31 mouse cellular contexts compared by ENCODE assay signal in the genomic region with DNA sequence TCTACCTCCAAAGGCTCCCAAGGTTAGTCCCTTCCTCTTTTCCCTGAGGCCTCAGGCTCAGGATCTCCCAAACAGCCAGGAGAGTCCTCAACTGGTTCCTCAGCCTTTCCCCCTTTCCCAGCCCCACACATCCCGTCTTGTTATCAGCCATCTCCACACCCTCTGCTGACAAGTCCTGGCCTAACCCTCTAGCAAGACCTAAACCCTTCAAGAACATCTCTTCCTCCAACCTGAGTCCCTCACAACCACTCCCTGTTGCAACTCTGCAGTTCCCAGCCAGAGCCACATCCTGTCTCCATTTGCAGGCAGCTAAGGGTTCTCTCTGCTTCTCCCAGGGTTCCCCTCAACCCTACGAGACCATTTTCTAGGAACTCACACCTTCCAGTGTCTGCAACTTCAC. TPM values are rescaled to one million over a fixed set of nuclear protein-coding genes. Genes with fewer than 3 reads are reported as not detected.
A peak's percentile ranks its signal among the peaks of the same experiment; 100 is the strongest.
DNase-seq lines count a peak whose midpoint lies in the region; ATAC-seq and TF ChIP-seq lines count a peak whose summit lies in the region.
"Had no signal": no experiment of that assay in that cellular context is flagged by ENCODE, and none has a peak within 500 bp of the region (broad histone marks: within the 10 kb centered on the region; RNA-seq: fewer than 3 reads in every experiment).

No protein-coding gene starts in this region.

- no peak for DNase-seq in liver, embryonic 11.5 days (ENCODE audit: low spot score)
- no peak for DNase-seq in liver, postnatal 0 days
- DNase-seq in urinary bladder, postnatal 14 days (ENCODE audit: low spot score): peak; percentile 23
- DNase-seq in urinary bladder, postnatal 10 days (ENCODE audit: low spot score): no peak
- no peak for DNase-seq in liver, embryonic 13.5 days
- DNase-seq in adrenal gland, adult 18-20 months (ENCODE audit: low spot score in 2 of 2): no peak
- DNase-seq in adrenal gland, adult 2 months: no peak
- DNase-seq: adrenal gland, postnatal 10 days; adrenal gland, postnatal 25 days; B cell, adult 2 months; cerebellum, adult 11 months; cerebellum, adult 18-20 months; cerebellum, adult 8-10 months; cerebellum, adult 9-11 months; cerebellum, postnatal 14 days; cerebellum, postnatal 36 days; embryo, embryonic 11 days had no signal

- TF ChIP-seq EP300 in liver, postnatal 0 days (IDR thresholded peaks at IDR 0.05; ENCODE audit: low read depth): no peak

- no peaks in the 10 kb centered on the region for H3K36me3 ChIP-seq in liver, embryonic 11.5 days (ENCODE audit: control insufficient read depth, insufficient read depth, low read length)
- H3K36me3 ChIP-seq in liver, postnatal 0 days (replicated peaks; ENCODE audit: insufficient read depth, low read length): no peaks in the 10 kb centered on the region
- no peaks in the 10 kb centered on the region for H3K36me3 ChIP-seq in liver, embryonic 13.5 days
- H3K36me3 ChIP-seq: embryonic facial prominence, embryonic 13.5 days; embryonic facial prominence, embryonic 15.5 days; forebrain, embryonic 10.5 days; forebrain, embryonic 12.5 days; G1E had no signal

- WGBS in liver, embryonic 11.5 days: 43% methylated on average over 2 of the region's 2 CpGs
- 30% methylated on average over 2 of the region's 2 CpGs for WGBS in liver, postnatal 0 days (ENCODE audit: insufficient replicate concordance)
- 15% methylated on average over 2 of the region's 2 CpGs for WGBS in liver, embryonic 13.5 days (ENCODE audit: insufficient replicate concordance)

- H3K4me3 ChIP-seq in liver, embryonic 11.5 days (ENCODE audit: low read depth, low read length): no peak overlapping the region
- H3K4me3 ChIP-seq in liver, postnatal 0 days (ENCODE audit: low read depth, low read length): no peak overlapping the region
- no peak overlapping the region for H3K4me3 ChIP-seq in liver, embryonic 13.5 days (replicated peaks)
- H3K4me3 ChIP-seq: embryonic facial prominence, embryonic 13.5 days; embryonic facial prominence, embryonic 15.5 days; erythroblast, embryonic 14.5 days; forebrain, embryonic 10.5 days; forebrain, embryonic 12.5 days had no signal

- H3K27me3 ChIP-seq in liver, embryonic 11.5 days (replicated peaks; ENCODE audit: control insufficient read depth, insufficient read depth, low read length): no peaks in the 10 kb centered on the region
- H3K27me3 ChIP-seq in liver, postnatal 0 days (ENCODE audit: insufficient read depth, low read length): no peaks in the 10 kb centered on the region
- H3K27me3 ChIP-seq in liver, embryonic 13.5 days: no peaks in the 10 kb centered on the region
- H3K27me3 ChIP-seq: embryonic facial prominence, embryonic 13.5 days; embryonic facial prominence, embryonic 15.5 days; forebrain, embryonic 12.5 days had no signal

- H3K9me3 ChIP-seq in liver, embryonic 11.5 days (ENCODE audit: control insufficient read depth, low read length): no peaks in the 10 kb centered on the region
- H3K9me3 ChIP-seq in liver, postnatal 0 days (ENCODE audit: low read length): no peaks in the 10 kb centered on the region
- H3K9me3 ChIP-seq in liver, embryonic 13.5 days (replicated peaks): no peaks in the 10 kb centered on the region
- H3K9me3 ChIP-seq: embryonic facial prominence, embryonic 13.5 days; embryonic facial prominence, embryonic 15.5 days; forebrain, embryonic 10.5 days; forebrain, embryonic 12.5 days; G1E had no signal

- H3K4me1 ChIP-seq in liver, embryonic 11.5 days (replicated peaks; ENCODE audit: control insufficient read depth, insufficient read depth, low read length): peaks cover 16% of the 10 kb centered on the region
- peaks cover 10% of the 10 kb centered on the region for H3K4me1 ChIP-seq in liver, postnatal 0 days (ENCODE audit: insufficient read depth)
- H3K4me1 ChIP-seq in liver, embryonic 13.5 days (replicated peaks): peaks cover 32% of the 10 kb centered on the region
- H3K4me1 ChIP-seq: embryonic facial prominence, embryonic 15.5 days; forebrain, embryonic 12.5 days had no signal

- no peak overlapping the region for H3K9ac ChIP-seq in liver, embryonic 11.5 days (ENCODE audit: low read depth, low read length)
- H3K9ac ChIP-seq in liver, postnatal 0 days (replicated peaks): no peak overlapping the region
- no peak overlapping the region for H3K9ac ChIP-seq in liver, embryonic 13.5 days
- H3K9ac ChIP-seq: embryonic facial prominence, embryonic 13.5 days; embryonic facial prominence, embryonic 15.5 days; forebrain, embryonic 12.5 days had no signal

- ATAC-seq in liver, embryonic 11.5 days (replicated peaks; ENCODE audit: low FRiP score): 0 out of 2 replicates have a peak, but pooled peaks have one; percentile 19
- no peak for ATAC-seq in liver, postnatal 0 days
- 0 out of 2 replicates have a peak, but pooled peaks have one; percentile 30 for ATAC-seq in liver, embryonic 13.5 days (ENCODE audit: low read depth)
- ATAC-seq in megakaryocyte progenitor cell, adult 5-6 weeks (replicated peaks; ENCODE audit: poor library complexity): peak; percentile 9; the same call in 1 of the 2 replicates
- ATAC-seq: CD4-positive, CD25-positive, alpha-beta regulatory T cell, adult 4 months; forebrain, embryonic 14.5 days; forebrain, embryonic 16.5 days had no signal

- H3K4me2 ChIP-seq in liver, embryonic 11.5 days: no peak overlapping the region
- H3K4me2 ChIP-seq in liver, postnatal 0 days (ENCODE audit: low read depth, low read length): no peak overlapping the region
- no peak overlapping the region for H3K4me2 ChIP-seq in liver, embryonic 13.5 days
- H3K4me2 ChIP-seq: embryonic facial prominence, embryonic 13.5 days; embryonic facial prominence, embryonic 15.5 days; forebrain, embryonic 12.5 days had no signal

- no peak for TF ChIP-seq CTCF in liver, postnatal 0 days (IDR thresholded peaks at IDR 0.05; ENCODE audit: low read depth)

- H3K27ac ChIP-seq in liver, embryonic 11.5 days (ENCODE audit: low read depth, low read length): no peak overlapping the region
- no peak overlapping the region for H3K27ac ChIP-seq in liver, postnatal 0 days (ENCODE audit: low read depth)
- no peak overlapping the region for H3K27ac ChIP-seq in liver, embryonic 13.5 days
- H3K27ac ChIP-seq: embryonic facial prominence, embryonic 13.5 days; embryonic facial prominence, embryonic 15.5 days; forebrain, embryonic 10.5 days; forebrain, embryonic 12.5 days had no signal

RNA-seq across cellular contexts. Expression of a gene that starts 9.2 kb away (rescaled TPM):
- polyA plus RNA-seq in liver, embryonic 11.5 days (2014; fragmentation: Nextera tagmentation; extraction: Ambion mirVana): 39.8 and 42.5 TPM in 2 replicates
- 7.5 and 7.8 TPM in 2 replicates for polyA plus RNA-seq in liver, postnatal 0 days (2015; fragmentation: Nextera tagmentation; extraction: Ambion mirVana)
- 16.7 and 18.8 TPM in 2 replicates for polyA plus RNA-seq in liver, embryonic 13.5 days (2015; fragmentation: Nextera tagmentation; extraction: Ambion mirVana)
- 28.8 and 33.8 TPM in 2 replicates for total RNA-seq in megakaryocyte progenitor cell, adult 5-6 weeks (2015)
- total RNA-seq in megakaryocyte progenitor cell, adult 5-6 weeks (2017): 46.3 and 55.2 TPM in 2 replicates
- 10 to 100 TPM; 10.9 to 14.1 TPM for total RNA-seq in adrenal gland, adult 18-20 months (2021)
- 10 to 100 TPM; 11.4 to 13.3 TPM for total RNA-seq in adrenal gland, adult 2 months (2021)
- polyA plus RNA-seq in adrenal gland, adult 2 months (2012; rRNA removed): 4.3 TPM in 2 replicates

RNA-seq across cellular contexts. Expression of a gene that starts 16.8 kb away (rescaled TPM):
- polyA plus RNA-seq in liver, embryonic 11.5 days (2014; fragmentation: Nextera tagmentation; extraction: Ambion mirVana): 13.5 and 15.8 TPM in 2 replicates
- 659 and 684 TPM in 2 replicates for polyA plus RNA-seq in liver, postnatal 0 days (2015; fragmentation: Nextera tagmentation; extraction: Ambion mirVana)
- 39.6 and 41.2 TPM in 2 replicates for polyA plus RNA-seq in liver, embryonic 13.5 days (2015; fragmentation: Nextera tagmentation; extraction: Ambion mirVana)
- total RNA-seq in megakaryocyte progenitor cell, adult 5-6 weeks (2015): 257 and 482 TPM in 2 replicates
- 178 and 390 TPM in 2 replicates for total RNA-seq in megakaryocyte progenitor cell, adult 5-6 weeks (2017)
- under 1 TPM in 1 of 2 experiments, not detected in 1; 0.70 TPM for total RNA-seq in adrenal gland, adult 18-20 months (2021)
- total RNA-seq in adrenal gland, adult 2 months (2021): under 1 TPM; 0.52 to 0.69 TPM
- 0.71 TPM in 1 of 2 replicates, not detected in the other for polyA plus RNA-seq in adrenal gland, adult 2 months (2012; rRNA removed)
- total RNA-seq: adrenal gland, postnatal 25 days; CH12.LX; G1E had no signal
- polyA plus RNA-seq: CD4-positive, CD25-positive, alpha-beta regulatory T cell, adult 4 months; forebrain, embryonic 10.5 days; forebrain, embryonic 14.5 days; forebrain, embryonic 16.5 days had no signal

RNA-seq across cellular contexts. Expression of a gene that starts 33.7 kb away (rescaled TPM):
- polyA plus RNA-seq in liver, embryonic 11.5 days (2014; fragmentation: Nextera tagmentation; extraction: Ambion mirVana): 91.1 and 94.6 TPM in 2 replicates
- polyA plus RNA-seq in liver, postnatal 0 days (2015; fragmentation: Nextera tagmentation; extraction: Ambion mirVana): 30.6 and 30.7 TPM in 2 replicates
- 55.1 and 58.0 TPM in 2 replicates for polyA plus RNA-seq in liver, embryonic 13.5 days (2015; fragmentation: Nextera tagmentation; extraction: Ambion mirVana)
- 60.6 and 62.4 TPM in 2 replicates for total RNA-seq in megakaryocyte progenitor cell, adult 5-6 weeks (2015)
- total RNA-seq in megakaryocyte progenitor cell, adult 5-6 weeks (2017): 40.7 and 45.1 TPM in 2 replicates
- 10 to 100 TPM; 14.7 to 15.5 TPM for total RNA-seq in adrenal gland, adult 18-20 months (2021)
- total RNA-seq in adrenal gland, adult 2 months (2021): 10 to 100 TPM; 19.0 to 20.7 TPM
- polyA plus RNA-seq in adrenal gland, adult 2 months (2012; rRNA removed): 9.3 and 10.9 TPM in 2 replicates

RNA-seq across cellular contexts. Expression of a gene that starts 54.1 kb away (rescaled TPM):
- polyA plus RNA-seq in liver, embryonic 11.5 days (2014; fragmentation: Nextera tagmentation; extraction: Ambion mirVana): not detected in 2 replicates
- polyA plus RNA-seq in liver, postnatal 0 days (2015; fragmentation: Nextera tagmentation; extraction: Ambion mirVana): not detected in 2 replicates
- not detected in 2 replicates for polyA plus RNA-seq in liver, embryonic 13.5 days (2015; fragmentation: Nextera tagmentation; extraction: Ambion mirVana)
- total RNA-seq in megakaryocyte progenitor cell, adult 5-6 weeks (2015): not detected in 2 replicates
- total RNA-seq in megakaryocyte progenitor cell, adult 5-6 weeks (2017): not detected in 2 replicates
- 10 to 100 TPM; 18.1 to 18.5 TPM for total RNA-seq in adrenal gland, adult 18-20 months (2021)
- 10 to 100 TPM; 15.2 to 33.6 TPM for total RNA-seq in adrenal gland, adult 2 months (2021)
- polyA plus RNA-seq in adrenal gland, adult 2 months (2012; rRNA removed): not detected in 2 replicates
- total RNA-seq: CH12.LX; common myeloid progenitor, adult 5-6 weeks had no signal
- polyA plus RNA-seq: brain, embryonic 14.5 days; CD4-positive, CD25-positive, alpha-beta regulatory T cell, adult 4 months; embryonic facial prominence, embryonic 11.5 days; embryonic facial prominence, embryonic 13.5 days; erythroblast, embryonic 14.5 days; forebrain, embryonic 10.5 days; forebrain, embryonic 12.5 days; forebrain, embryonic 14.5 days; forebrain, embryonic 16.5 days; G1E had no signal

Comparison
In these comparisons a context has a peak if more than half of its experiments do, and no peak if none do; other contexts are left out.
1. RNA of a gene that starts 16.8 kb away (polyA plus RNA-seq): 659 to 684 TPM in liver, postnatal 0 days; 39.6 to 41.2 TPM in liver, embryonic 13.5 days, 13.5 to 15.8 TPM in liver, embryonic 11.5 days and 0.71 TPM in adrenal gland, adult 2 months; every median in the first group is over 10 times any median in the second.